Mouse (Mus musculus) stomach, embryonic 16.5 days (tissue): ENCODE data around the gene Trio. TPM values are rescaled to one million over a fixed set of nuclear protein-coding genes. Genes with fewer than 3 reads are reported as not detected.
A peak's percentile ranks its signal among the peaks of the same experiment; 100 is the strongest.

Experiments used
- ATAC-seq: fragments of 200-750 bp; cut with Nextera tagmentation; 2 replicates; pipeline ENCODE4 v1.8.0; 2017; ENCODE audit warnings: moderate number of reproducible peaks, moderate TSS enrichment; ENCODE audit not compliant: insufficient read depth, low FRiP score
- H3K27ac ChIP-seq: fragments of 300-500 bp; sonication (generic); 2 replicates; pipeline ENCODE4 v1.5.1; 2014; ENCODE audit warnings: low read length
- H3K27me3 ChIP-seq: fragments of 300-500 bp; sonication (generic); 2 replicates; pipeline ENCODE4 v1.6.1; 2014; ENCODE audit warnings: low read length, control low read depth, mixed read lengths; ENCODE audit not compliant: control insufficient read depth, insufficient read depth
- H3K36me3 ChIP-seq: fragments of 300-500 bp; sonication (generic); 2 replicates; pipeline ENCODE4 v1.6.1; 2014; ENCODE audit warnings: low read length; ENCODE audit not compliant: control insufficient read depth, insufficient read depth
- H3K4me1 ChIP-seq: fragments of 300-500 bp; sonication (generic); 2 replicates; pipeline ENCODE4 v1.6.1; 2014; ENCODE audit warnings: low read length, control low read depth, mixed read lengths; ENCODE audit not compliant: control insufficient read depth, insufficient read depth
- H3K4me2 ChIP-seq: fragments of 300-500 bp; sonication (generic); 2 replicates; pipeline ENCODE4 v1.6.1; 2014; ENCODE audit warnings: low read depth, low read length, mixed read lengths
- H3K4me3 ChIP-seq: fragments of 300-500 bp; sonication (generic); replicated peaks from 2 replicates; pipeline ENCODE4 v1.5.1; 2014; ENCODE audit warnings: mild to moderate bottlenecking, low read length
- H3K9ac ChIP-seq: fragments of 300-500 bp; sonication (generic); 2 replicates; pipeline ENCODE4 v1.6.1; 2014; ENCODE audit warnings: low read length
- H3K9me3 ChIP-seq: fragments of 300-500 bp; sonication (generic); replicated peaks from 2 replicates; pipeline ENCODE4 v1.6.1; 2016; ENCODE audit warnings: low read length, control low read depth; ENCODE audit not compliant: control insufficient read depth
- WGBS: fragments of 180-500 bp; shearing (Covaris S2); extraction: QIAGEN DNeasy Blood & Tissue Kit; methylation state at CpG from one replicate; pipeline ENCODE4 v1.1.7; 2014; 5-methylcytosine and 5-hydroxymethylcytosine counted together
- polyA plus RNA-seq: library from polyadenylated mRNA; unstranded; fragments of >200 nt; fragmentation: Nextera tagmentation; extraction: Ambion mirVana; gene quantifications from 2 replicates; pipeline ENCODE4 v1.2.1, GENCODE M21; 2015

The Trio gene
- polyA plus RNA-seq, 1 experiment from 2014 or later, result 22.9 TPM

DNA sequence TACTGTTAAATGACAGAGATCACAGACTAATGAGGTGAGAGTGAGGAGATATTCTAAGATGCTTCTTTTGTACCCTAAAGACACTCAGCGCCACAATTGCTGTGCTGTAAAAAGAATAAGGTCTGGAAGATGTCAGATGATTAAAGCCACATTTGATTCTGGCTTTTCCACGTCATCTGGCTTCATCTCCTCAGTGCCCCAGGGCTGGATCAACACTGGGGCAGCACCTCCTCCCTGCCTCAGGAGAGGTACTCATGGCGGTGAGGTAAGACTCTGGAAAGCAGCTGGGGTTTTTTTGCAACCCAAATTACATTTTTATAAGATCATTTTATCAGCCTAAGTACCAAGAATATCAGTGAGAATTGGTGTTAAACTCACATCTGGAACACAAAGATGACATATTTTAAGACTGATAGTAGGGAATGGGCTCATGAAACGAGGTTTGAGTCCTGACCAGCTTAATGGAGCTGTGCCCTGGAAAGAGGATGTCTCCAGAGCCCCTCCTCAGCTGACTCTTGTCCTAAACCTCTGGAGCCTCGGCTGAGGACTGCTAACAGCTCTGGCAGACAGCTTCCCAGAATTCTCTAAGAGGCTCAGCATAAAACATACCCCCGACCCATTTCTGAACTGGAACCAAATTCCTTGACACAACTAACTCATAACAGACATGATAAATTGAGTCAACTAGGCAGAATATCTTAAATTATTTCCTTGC, 210.8 kb downstream of the Trio start:
- Histone ChIP-seq H3K4me3 (no peak overlapping the region), H3K9me3 (no peaks in the 10 kb centered on the region), H3K27ac (peak overlapping the region; percentile 34; the same call in 1 of the 2 replicates), H3K36me3 (peaks cover 29% of the 10 kb centered on the region), H3K27me3 (no peaks in the 10 kb centered on the region), H3K4me1 (peaks cover 17% of the 10 kb centered on the region), H3K4me2 (no peak overlapping the region), H3K9ac (no peak overlapping the region)
- WGBS, result 60% methylated on average over 6 of the region's 6 CpGs
- no peak for ATAC-seq

DNA sequence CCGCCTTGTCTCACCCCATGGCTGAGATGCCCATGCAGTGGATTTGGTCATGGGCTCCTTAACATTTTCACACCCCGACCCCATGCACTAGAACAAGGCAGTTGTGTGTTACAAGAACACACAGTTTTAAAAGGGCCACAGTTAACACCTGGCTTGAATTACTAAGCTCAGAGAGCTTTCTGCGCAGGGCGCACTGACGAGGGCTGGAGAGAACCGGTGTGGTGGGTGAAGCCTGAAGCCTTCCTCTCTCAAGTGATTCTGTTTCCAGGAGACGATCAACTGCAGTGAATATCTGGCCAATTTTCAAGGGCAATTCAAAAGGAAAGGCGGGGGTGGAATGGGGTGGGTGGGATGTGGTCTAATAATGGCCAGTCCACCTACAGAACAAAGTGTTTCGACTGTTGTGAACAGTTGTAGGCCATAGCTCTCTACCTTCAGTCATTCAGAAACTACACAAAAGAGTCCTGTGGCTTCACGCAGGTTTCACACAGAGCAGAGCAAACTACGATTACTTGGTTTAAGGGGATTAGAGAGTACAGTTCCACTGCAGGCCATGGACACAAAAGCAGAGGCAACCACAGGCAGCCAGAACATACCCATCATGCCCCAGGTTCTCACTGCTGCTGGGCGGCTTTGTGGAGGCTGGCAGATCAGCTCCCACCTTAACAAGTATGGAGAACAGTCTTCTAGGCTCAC, 214.7 kb downstream of the Trio start:
- peak overlapping the region; percentile 69 for H3K27ac ChIP-seq
- no peak for ATAC-seq

DNA sequence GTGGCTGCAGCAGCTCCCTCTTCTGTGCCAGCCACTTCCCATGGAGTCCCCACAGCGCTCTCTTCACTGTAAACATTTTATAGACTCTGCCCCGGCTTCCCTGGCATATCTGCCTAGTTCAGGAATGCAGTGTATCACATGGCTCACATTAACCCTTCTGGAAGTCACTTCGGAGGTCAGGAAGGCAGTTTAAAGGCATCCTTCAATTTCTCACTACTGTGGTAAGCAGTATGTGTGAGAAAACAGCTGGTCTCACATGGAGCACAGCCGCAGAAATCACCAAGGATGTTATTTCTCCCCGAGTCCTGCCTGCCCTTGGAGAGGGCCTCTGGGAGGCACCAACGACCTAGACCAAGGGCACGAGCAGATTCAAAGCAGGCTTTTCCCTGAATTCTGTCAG, 215.4 kb downstream of the Trio start:
- Histone ChIP-seq H3K4me1 (peaks cover 42% of the 10 kb centered on the region), H3K9ac (peak overlapping the region; percentile 12; the same call in 1 of the 2 replicates), H3K4me2 (no peak overlapping the region), H3K4me3 (no peak overlapping the region), H3K36me3 (peaks cover 16% of the 10 kb centered on the region), H3K27ac (peak overlapping the region; percentile 69), H3K9me3 (no peaks in the 10 kb centered on the region), H3K27me3 (no peaks in the 10 kb centered on the region)
- 35% methylated on average over 7 of the region's 7 CpGs for WGBS
- ATAC-seq, result peak; percentile 14; the same call in 1 of the 2 replicates

More for the DNA sequence above, 214.7 kb downstream of the Trio start:
- Histone ChIP-seq H3K4me1 (peaks cover 41% of the 10 kb centered on the region), H3K36me3 (peaks cover 16% of the 10 kb centered on the region), H3K27me3 (no peaks in the 10 kb centered on the region), H3K9ac (no peak overlapping the region), H3K4me3 (no peak overlapping the region), H3K4me2 (no peak overlapping the region), H3K9me3 (no peaks in the 10 kb centered on the region)
- 69% methylated on average over 12 of the region's 12 CpGs for WGBS

DNA sequence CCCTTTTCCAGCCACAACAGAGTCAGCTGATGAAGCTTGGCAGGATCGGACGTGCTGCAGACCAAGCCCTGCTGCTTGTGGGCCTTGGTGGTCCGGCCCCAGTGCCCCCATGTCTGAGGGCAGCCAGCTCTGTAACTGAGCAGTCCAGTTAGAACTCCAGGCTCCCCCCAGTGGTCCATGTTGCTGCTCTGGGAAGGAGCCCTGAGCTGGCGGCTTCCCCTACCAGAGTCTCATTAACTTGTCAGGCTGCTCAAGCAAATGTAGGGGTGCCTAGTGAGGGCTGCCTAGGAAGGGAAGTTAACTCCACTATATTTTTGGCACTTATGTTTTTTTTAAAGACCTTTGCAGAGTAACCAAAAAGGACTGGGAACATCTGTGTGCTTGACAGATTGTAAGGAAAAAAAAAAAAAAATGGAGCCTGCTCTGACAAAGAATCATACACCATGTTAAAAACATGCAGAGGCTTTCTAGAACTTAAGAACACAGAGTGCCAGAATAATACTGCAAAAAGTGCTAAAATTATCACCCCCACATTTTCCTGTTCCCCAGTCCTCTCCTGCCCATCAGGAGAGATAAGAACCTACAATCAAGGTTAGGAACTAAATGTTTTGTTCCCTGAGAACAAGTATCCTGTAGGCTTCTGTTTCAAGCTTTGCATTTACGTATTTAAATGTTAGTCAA, 216.9 kb downstream of the Trio start:
- peak; percentile 72 for ATAC-seq
- Histone ChIP-seq H3K9ac (peak overlapping the region; percentile 36; the same call in 1 of the 2 replicates), H3K36me3 (peaks cover 14% of the 10 kb centered on the region; the same call in 1 of the 2 replicates), H3K27me3 (no peaks in the 10 kb centered on the region), H3K27ac (peak overlapping the region; percentile 78), H3K4me3 (no peak overlapping the region), H3K9me3 (no peaks in the 10 kb centered on the region), H3K4me2 (no peak overlapping the region), H3K4me1 (peaks cover 50% of the 10 kb centered on the region)
- 32% methylated on average over 5 of the region's 5 CpGs for WGBS

DNA sequence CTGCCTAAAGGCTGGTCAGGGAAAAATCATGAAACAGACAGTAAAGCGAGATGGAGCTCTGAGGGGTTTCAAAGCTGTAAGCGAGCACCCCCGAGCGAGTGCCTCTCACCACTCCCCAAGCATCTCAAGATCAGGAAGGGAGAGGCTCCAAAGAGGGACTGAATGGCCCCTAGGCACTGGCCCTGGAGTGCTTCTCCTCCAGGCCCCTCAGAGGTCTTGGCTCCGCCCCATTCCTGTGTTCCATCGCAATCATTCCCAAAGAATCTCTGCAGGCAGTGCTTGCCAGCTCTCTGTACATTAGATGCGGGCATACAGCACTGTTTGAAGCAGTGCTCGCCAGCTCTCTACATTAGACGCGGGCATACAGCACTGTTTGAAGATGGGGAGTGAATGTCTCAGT, 219.4 kb downstream of the Trio start:
- Histone ChIP-seq H3K4me2 (no peak overlapping the region), H3K27ac (peak overlapping the region; percentile 61)

DNA sequence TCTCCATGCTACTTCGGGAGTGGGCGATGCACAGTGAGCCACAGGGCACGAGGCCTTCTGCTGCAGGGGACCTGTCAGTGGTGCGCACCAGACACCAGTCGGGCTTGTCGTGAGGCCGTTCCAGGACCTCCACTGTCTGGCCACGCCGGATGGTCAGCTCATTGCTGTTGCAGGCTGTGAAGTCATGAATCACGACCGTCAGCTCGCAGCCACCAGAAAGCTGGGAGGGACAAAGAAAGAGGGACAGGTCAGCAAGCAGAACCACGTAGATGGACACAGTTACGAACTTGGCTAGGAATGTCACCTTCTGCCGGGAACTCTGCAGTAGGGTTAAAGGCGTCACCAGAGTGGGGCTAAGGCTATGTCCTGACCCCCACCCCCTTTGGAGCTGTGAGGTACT, 220.0 kb downstream of the Trio start:
- 0 out of 2 replicates have a peak, but pooled peaks cover 8% of the 10 kb centered on the region for H3K36me3 ChIP-seq
- no peak for ATAC-seq
- H3K4me3 ChIP-seq, result no peak overlapping the region
- H3K9ac ChIP-seq, result no peak overlapping the region
- no peaks in the 10 kb centered on the region for H3K9me3 ChIP-seq
- peaks cover 61% of the 10 kb centered on the region for H3K4me1 ChIP-seq
- no peak overlapping the region for H3K4me2 ChIP-seq
- WGBS, result 84% methylated on average over 16 of the region's 16 CpGs
- H3K27ac ChIP-seq, result peak overlapping the region; percentile 61; the same call in 1 of the 2 replicates
- H3K27me3 ChIP-seq, result no peaks in the 10 kb centered on the region

More for the DNA sequence above, 219.4 kb downstream of the Trio start:
- H3K9me3 ChIP-seq, result no peaks in the 10 kb centered on the region
- peaks cover 67% of the 10 kb centered on the region for H3K4me1 ChIP-seq
- no peak overlapping the region for H3K4me3 ChIP-seq
- 0 out of 2 replicates have a peak overlapping the region, but pooled peaks have one; percentile 28 for H3K9ac ChIP-seq
- WGBS, result 58% methylated on average over 10 of the region's 10 CpGs
- peak; percentile 29; the same call in 1 of the 2 replicates for ATAC-seq
- H3K36me3 ChIP-seq, result 0 out of 2 replicates have a peak, but pooled peaks cover 8% of the 10 kb centered on the region
- no peaks in the 10 kb centered on the region for H3K27me3 ChIP-seq

DNA sequence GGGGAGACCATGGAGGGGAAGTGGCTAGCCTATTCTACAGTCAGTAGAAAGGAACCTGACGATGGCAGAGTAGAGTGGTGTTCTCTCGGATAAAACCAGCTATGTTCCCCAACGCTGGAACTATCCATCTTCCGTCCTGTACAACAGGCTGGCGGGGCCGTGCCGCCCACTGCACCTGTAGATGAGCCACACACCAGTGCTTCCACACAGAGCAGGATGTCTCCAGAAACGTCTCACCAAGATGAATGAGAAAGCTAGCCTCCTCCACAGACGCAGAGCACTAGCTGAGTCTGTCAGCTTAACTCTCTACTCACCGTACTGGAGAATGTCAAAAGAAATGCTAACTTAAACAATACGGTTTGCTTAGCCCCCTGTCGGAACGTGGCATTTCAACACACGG, 221.2 kb downstream of the Trio start:
- H3K27ac ChIP-seq, result no peak overlapping the region
- H3K9me3 ChIP-seq, result no peaks in the 10 kb centered on the region
- H3K27me3 ChIP-seq, result no peaks in the 10 kb centered on the region
- peaks cover 52% of the 10 kb centered on the region for H3K4me1 ChIP-seq
- no peak overlapping the region for H3K4me2 ChIP-seq
- WGBS, result 60% methylated on average over 14 of the region's 14 CpGs
- ATAC-seq, result no peak
- H3K9ac ChIP-seq, result no peak overlapping the region
- H3K36me3 ChIP-seq, result 0 out of 2 replicates have a peak, but pooled peaks cover 8% of the 10 kb centered on the region
- no peak overlapping the region for H3K4me3 ChIP-seq

DNA sequence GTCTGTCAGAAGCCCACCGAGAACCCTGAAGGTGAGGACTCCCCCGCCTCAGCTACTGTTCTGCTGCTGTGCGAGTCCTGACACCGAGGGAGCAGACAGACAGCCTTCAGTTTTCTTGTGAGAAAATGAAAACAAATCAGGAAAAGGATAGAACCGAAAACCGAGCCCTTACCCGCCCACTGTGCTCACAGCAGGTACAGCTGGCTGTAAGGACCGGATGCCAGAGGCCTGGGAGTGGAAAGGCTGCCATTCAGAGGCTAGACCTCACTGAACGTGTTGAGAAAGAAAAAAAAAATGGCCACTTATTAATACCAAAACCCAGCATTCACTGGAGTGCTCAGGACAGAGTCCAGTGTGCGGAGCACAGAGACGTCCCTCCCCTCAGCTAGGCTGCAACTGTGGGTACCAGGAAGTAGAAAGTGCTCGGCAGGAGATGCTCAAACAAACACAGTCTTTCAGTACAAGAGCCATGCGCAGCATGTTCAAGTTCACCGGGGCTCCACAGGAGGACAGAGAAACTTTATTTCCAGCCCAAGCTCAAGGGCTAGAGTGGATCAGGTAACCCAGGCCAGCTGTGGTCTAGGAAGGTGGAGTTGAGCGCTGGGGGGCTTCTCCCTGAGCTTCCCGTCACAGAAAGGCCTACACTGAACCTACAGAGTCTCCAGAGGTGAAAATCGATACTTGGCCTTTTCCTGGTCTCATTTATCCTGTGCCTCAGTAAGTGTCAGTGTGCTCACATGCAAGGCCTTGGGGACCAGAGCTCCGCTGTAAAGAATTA, 221.9 kb downstream of the Trio start:
- peak overlapping the region; percentile 18; the same call in 1 of the 2 replicates for H3K9ac ChIP-seq
- no peak for ATAC-seq
- H3K9me3 ChIP-seq, result no peaks in the 10 kb centered on the region
- H3K27me3 ChIP-seq, result no peaks in the 10 kb centered on the region
- H3K27ac ChIP-seq, result peak overlapping the region; percentile 79
- H3K36me3 ChIP-seq, result 0 out of 2 replicates have a peak, but pooled peaks cover 8% of the 10 kb centered on the region
- no peak overlapping the region for H3K4me2 ChIP-seq
- peaks cover 47% of the 10 kb centered on the region for H3K4me1 ChIP-seq
- H3K4me3 ChIP-seq, result no peak overlapping the region
- WGBS, result 69% methylated on average over 18 of the region's 18 CpGs
